Mouse (Mus musculus): ENCODE data around the gene Sytl2. TPM values are rescaled to one million over a fixed set of nuclear protein-coding genes. Genes with fewer than 3 reads are reported as not detected.

Gene Sytl2
- polyA plus RNA-seq, 1 experiment = 5.9 TPM

DNA sequence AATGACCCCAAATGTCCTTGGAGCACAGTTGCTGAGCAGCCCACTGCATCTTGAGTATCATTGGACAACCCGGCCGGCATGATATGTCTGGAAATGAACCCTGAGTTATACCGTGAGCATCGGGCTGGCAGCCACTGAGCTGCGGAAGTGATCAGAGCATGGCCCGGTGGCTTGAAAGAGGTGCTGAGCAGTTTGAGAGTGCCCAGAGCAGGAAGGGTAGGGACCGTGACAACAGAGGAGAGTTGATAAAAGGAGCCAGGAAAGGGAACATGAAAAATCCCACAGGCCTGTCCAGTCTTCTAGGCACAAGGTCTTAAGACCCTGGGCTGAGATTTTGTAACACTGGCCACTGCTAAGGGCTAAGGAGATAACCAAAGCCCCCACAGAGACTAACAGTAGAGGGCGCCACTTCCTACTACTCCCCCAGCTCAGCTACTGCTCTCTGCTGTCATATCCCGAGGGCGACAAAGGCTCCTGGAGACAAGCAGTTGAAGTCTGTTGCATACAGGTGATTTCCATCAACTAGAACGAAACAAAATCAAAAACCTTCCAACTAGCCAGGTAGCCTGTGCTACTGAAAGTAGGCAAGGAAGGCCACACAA lies 21.7 kb upstream of the Sytl2 start:
- no peak for DNase-seq (ENCODE audit: low read depth)
- TF ChIP-seq CTCF (IDR thresholded peaks at IDR 0.05; ENCODE audit: borderline replicate concordance, extremely low read depth, insufficient read depth, insufficient read length) (peak; percentile 24; the same call in 1 of the 2 replicates), POLR2A (IDR thresholded peaks at IDR 0.05; ENCODE audit: borderline replicate concordance, extremely low read depth, insufficient read depth, insufficient read length, poor library complexity, severe bottlenecking) (no peak)

DNA sequence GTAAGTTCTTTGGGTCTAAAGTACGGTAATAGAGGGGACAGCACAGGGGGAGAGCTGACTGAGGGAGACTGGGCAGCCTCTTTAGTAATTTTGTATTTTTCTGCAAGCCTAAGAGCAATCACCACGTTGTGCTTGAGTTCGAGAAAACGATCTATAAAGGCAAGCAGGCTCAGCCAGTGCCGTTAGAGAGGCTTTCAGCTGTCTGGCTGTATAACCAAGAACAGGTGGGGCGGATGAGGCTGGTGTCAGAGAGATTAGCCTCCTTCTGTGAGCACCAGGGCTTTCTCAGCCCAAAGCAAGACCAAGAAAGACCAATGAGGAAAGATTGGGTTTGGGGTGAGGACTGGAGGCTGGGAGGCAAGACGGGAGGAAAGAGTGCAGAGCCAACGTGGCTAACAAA lies 21.2 kb upstream of the Sytl2 start:
- TF ChIP-seq CTCF (IDR thresholded peaks at IDR 0.05; ENCODE audit: borderline replicate concordance, extremely low read depth, insufficient read depth, insufficient read length) (no peak), POLR2A (IDR thresholded peaks at IDR 0.05; ENCODE audit: borderline replicate concordance, extremely low read depth, insufficient read depth, insufficient read length, poor library complexity, severe bottlenecking) (no peak)
- no peak for DNase-seq (ENCODE audit: low read depth)

DNA sequence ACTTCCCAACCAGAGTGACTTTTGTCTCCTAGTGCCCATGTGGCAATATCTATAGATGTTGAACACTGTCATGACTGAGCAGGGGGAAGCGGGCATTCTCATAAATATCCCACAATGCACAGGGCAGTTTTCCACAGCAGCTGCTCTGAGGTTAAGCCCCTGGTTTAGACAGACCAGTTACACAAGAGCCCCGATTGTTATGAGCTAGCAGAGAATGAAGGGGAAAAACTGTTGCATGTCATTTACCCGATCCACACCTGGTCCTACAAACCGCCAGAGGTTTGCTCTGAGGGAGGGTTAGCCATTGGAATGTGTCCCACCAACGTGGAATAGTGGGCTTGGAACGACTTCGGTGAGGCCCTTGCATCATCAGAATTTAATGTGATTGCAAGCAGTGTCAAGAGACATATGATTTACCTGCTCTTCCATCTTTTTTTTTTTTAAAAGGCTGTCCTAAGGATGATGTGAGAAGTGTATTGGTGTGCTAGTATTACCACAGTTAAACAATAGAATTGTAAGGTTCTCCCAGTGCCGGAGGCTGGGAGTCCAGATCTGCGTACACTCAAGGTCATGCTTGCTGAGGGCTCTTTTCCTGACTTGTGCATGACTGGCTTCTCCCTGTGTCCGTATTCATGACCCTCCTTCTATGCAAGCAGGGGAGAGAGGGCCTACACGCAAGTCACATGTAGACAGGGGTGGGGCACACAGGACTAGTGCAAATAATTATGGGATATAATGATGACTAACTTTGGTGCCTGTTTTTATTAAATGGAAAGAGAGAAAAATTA lies 20.1 kb upstream of the Sytl2 start:
- TF ChIP-seq CTCF (IDR thresholded peaks at IDR 0.05; ENCODE audit: borderline replicate concordance, extremely low read depth, insufficient read depth, insufficient read length) = no peak
- TF ChIP-seq POLR2A (IDR thresholded peaks at IDR 0.05; ENCODE audit: borderline replicate concordance, extremely low read depth, insufficient read depth, insufficient read length, poor library complexity, severe bottlenecking) = no peak
- no peak for DNase-seq (ENCODE audit: low read depth)

DNA sequence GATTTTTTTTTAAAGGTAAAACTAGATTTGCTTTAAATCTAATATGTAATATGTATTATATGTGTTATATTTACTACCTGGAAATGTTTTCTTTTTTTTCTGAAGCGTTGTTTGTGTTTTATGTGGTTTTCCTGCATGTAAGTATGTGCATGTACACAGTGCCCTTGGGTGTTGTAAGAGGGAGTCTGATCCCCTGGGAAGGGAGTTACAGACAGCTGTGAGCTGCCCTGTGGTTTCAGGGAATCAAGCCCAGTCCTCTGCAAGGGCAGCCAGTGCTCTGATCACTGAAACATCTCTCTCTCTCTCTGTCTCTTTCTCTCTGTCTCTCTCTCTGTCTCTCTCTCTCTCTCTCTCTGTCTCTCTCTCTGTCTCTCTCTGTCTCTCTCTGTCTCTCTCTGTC lies 19.3 kb upstream of the Sytl2 start:
- no peak for DNase-seq (ENCODE audit: low read depth)
- no peak for TF ChIP-seq POLR2A (IDR thresholded peaks at IDR 0.05; ENCODE audit: borderline replicate concordance, extremely low read depth, insufficient read depth, insufficient read length, poor library complexity, severe bottlenecking)
- TF ChIP-seq CTCF (IDR thresholded peaks at IDR 0.05; ENCODE audit: borderline replicate concordance, extremely low read depth, insufficient read depth, insufficient read length) = no peak

DNA sequence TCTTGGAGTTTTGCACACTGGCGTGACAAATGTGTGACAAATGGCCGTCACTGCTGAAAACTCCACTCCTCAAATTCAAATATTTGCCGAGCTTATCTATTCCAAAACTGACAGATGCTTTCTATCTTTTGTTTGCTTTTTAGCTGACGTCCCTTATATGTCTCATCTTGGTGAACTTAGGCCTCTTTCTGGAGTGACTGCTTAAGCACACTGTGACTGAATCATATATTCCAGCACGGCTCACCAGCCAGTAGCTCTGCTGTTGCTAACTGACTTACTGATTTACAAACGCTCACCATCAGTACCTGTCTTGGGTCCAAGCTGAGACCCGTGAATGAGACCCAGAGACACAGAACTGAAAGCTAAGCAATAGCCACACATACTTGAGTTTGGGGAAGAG lies 17.3 kb upstream of the Sytl2 start:
- no peak for TF ChIP-seq POLR2A (IDR thresholded peaks at IDR 0.05; ENCODE audit: borderline replicate concordance, extremely low read depth, insufficient read depth, insufficient read length, poor library complexity, severe bottlenecking)
- TF ChIP-seq CTCF (IDR thresholded peaks at IDR 0.05; ENCODE audit: borderline replicate concordance, extremely low read depth, insufficient read depth, insufficient read length) = no peak
- no peak for DNase-seq (ENCODE audit: low read depth)

- no peak for TF ChIP-seq POLR2A (IDR thresholded peaks at IDR 0.05; ENCODE audit: borderline replicate concordance, extremely low read depth, insufficient read depth, insufficient read length, poor library complexity, severe bottlenecking)
- no peak for TF ChIP-seq CTCF (IDR thresholded peaks at IDR 0.05; ENCODE audit: borderline replicate concordance, extremely low read depth, insufficient read depth, insufficient read length)
- no peak for DNase-seq (ENCODE audit: low read depth)
Measured at GRCm38 (mm10) chr7:90291885-90292284, 10.2 kb upstream of the Sytl2 start.

DNA sequence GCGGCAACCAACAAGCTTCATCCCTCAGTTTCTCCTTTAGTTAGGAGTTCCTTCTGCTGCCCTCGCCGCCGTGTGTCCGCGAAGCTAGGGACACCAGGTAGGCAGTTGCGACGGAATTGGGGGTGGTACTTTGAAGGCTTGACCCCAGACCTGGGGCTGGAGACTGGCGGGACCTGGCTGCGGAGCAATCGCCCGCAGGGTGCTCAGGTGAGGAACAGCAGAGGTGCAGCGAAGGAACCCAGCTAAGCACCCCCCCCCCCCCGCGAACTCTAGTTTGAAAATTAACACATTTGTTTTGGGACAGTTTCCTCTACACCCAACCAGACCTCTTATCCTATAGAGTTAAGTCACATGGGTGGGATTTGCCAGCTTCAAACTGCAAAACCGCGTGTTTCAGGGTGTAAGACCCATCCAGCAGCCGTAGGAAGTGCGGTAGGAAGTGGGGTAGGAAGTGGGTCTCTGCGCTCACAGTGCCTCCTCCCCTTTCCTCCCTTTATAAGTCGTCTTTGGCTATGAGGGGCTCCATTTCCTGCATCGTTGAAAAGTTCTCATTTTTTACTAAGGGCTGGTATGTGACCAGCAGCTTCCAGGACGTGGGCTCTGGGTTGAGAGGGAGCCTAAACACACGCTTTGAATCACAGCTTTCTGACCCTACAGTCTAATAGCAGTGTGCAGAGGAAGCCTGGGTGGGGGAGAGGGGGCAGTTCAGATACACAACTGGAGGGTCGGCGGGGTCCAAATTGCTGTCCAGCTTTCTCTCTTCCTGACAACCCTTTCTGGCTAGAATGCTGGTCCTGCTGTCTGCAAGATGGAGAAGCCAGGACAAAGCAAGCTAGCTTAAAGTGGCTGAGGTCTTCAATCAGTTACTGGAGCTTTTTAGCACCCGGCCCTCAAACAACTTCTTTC lies 848 bp downstream of the Sytl2 start:
- TF ChIP-seq POLR2A (IDR thresholded peaks at IDR 0.05; ENCODE audit: borderline replicate concordance, extremely low read depth, insufficient read depth, insufficient read length, poor library complexity, severe bottlenecking) (no peak), CTCF (IDR thresholded peaks at IDR 0.05; ENCODE audit: borderline replicate concordance, extremely low read depth, insufficient read depth, insufficient read length) (no peak)

DNA sequence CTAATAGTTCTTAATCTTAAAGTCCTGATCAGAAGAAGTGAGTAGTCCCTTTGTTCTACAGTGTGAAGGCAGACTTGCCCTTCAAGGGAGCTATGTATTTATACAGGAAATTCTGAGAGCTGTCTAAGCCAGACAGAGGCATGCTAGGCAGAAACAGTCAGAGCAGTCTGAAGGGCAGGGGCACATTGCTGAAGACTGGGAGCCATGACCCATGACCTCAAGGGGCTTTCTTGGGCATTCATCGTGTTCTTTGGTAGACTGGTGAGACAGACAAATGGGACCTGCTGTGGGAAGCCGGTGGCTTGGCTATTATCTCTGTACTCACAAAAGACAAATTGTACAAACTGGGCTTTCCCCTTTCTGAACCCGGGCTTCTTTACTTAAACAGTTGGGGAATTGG lies 4.0 kb downstream of the Sytl2 start:
- no peak for DNase-seq (ENCODE audit: low read depth)
- TF ChIP-seq CTCF (IDR thresholded peaks at IDR 0.05; ENCODE audit: borderline replicate concordance, extremely low read depth, insufficient read depth, insufficient read length) (no peak), POLR2A (IDR thresholded peaks at IDR 0.05; ENCODE audit: borderline replicate concordance, extremely low read depth, insufficient read depth, insufficient read length, poor library complexity, severe bottlenecking) (no peak)

More for the DNA sequence above, 848 bp downstream of the Sytl2 start:
- DNase-seq (ENCODE audit: low read depth) = peak; percentile 26

GRCm38 (mm10) chr7:90306968-90307367 lies 4.9 kb downstream of the Sytl2 start:
- no peak for TF ChIP-seq POLR2A (IDR thresholded peaks at IDR 0.05; ENCODE audit: borderline replicate concordance, extremely low read depth, insufficient read depth, insufficient read length, poor library complexity, severe bottlenecking)
- no peak for TF ChIP-seq CTCF (IDR thresholded peaks at IDR 0.05; ENCODE audit: borderline replicate concordance, extremely low read depth, insufficient read depth, insufficient read length)
- no peak for DNase-seq (ENCODE audit: low read depth)

- DNase-seq (ENCODE audit: low read depth) = no peak
- TF ChIP-seq POLR2A (IDR thresholded peaks at IDR 0.05; ENCODE audit: borderline replicate concordance, extremely low read depth, insufficient read depth, insufficient read length, poor library complexity, severe bottlenecking) (no peak), CTCF (IDR thresholded peaks at IDR 0.05; ENCODE audit: borderline replicate concordance, extremely low read depth, insufficient read depth, insufficient read length) (no peak)
Measured at GRCm38 (mm10) chr7:90308003-90308402, 6.0 kb downstream of the Sytl2 start.
